Mouse (Mus musculus): ENCODE data around the gene Zp1. TPM values are rescaled to one million over a fixed set of nuclear protein-coding genes. Genes with fewer than 3 reads are reported as not detected.
A peak's percentile ranks its signal among the peaks of the same experiment; 100 is the strongest.

The Zp1 gene
- total and polyA plus RNA-seq, 2 experiments from 2014 or later = 0.19 TPM; not detected in 1

DNA sequence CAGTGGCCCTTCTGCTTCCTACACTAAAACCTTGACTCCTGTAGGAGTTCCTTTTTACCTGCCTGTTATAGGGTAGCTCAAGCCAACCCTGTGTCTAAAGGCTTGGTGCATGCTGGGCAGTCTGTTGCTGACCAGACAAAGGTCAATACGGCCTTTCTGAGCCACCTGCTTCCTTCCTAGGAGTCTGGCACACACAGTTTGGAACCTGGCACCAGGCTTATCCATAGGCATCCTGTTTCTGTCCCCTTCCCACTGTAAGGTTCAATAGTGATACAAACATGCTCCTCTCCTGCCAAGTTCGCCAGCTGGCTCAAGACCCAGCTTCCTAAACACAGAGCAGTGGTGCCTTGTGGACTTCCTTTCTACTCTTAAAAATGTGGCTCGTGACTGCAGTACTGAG, 26.1 kb upstream of the Zp1 start:
- WGBS = 65% methylated on average over 3 of the region's 3 CpGs
- ATAC-seq (ENCODE audit: insufficient read depth, low read depth) (no peak), DNase-seq (ENCODE audit: low spot score) (no peak)
- H3K9me3 ChIP-seq (replicated peaks; ENCODE audit: control insufficient read depth, low read length) = no peaks in the 10 kb centered on the region
- H3K36me3 ChIP-seq (replicated peaks; ENCODE audit: control insufficient read depth, insufficient read depth, low read length) = peaks cover 39% of the 10 kb centered on the region
- H3K4me2 ChIP-seq (ENCODE audit: low read depth, low read length) = no peak overlapping the region
- no peak overlapping the region for H3K27ac ChIP-seq (ENCODE audit: low read depth)
- H3K27me3 ChIP-seq (ENCODE audit: control insufficient read depth, insufficient read depth, low read length) = no peaks in the 10 kb centered on the region
- H3K4me3 ChIP-seq (ENCODE audit: low read depth, low read length) = no peak overlapping the region
- H3K9ac ChIP-seq (replicated peaks; ENCODE audit: low read depth, low read length) = no peak overlapping the region
- TF ChIP-seq EP300 (IDR thresholded peaks at IDR 0.05; ENCODE audit: low read depth) = no peak
- TF ChIP-seq CTCF (IDR thresholded peaks at IDR 0.05; ENCODE audit: low read depth) = no peak
- peaks cover 18% of the 10 kb centered on the region for H3K4me1 ChIP-seq (ENCODE audit: control insufficient read depth, insufficient read depth)

DNA sequence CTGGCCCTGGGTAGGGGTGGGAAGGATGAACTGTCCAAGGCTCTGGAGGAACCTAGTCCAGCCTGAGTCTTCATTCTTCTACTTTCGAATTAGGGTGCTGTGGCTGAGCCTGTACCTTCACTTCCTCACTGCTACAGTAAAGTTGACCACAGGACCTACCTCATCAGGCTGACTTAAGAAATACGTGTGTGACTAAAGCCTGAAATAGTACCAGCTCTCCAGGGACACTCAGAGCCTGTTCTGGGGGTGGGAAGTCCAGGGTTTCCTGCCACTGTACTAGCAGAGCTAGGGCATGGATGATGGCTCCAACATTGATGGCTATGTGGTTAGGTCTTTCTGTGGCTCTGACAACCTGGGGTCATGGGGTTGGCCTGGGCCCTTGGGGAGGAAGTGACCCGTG, 23.5 kb upstream of the Zp1 start:
- H3K27ac ChIP-seq (ENCODE audit: low read depth) = no peak overlapping the region
- WGBS = 81% methylated on average over 3 of the region's 3 CpGs
- H3K9ac ChIP-seq (replicated peaks; ENCODE audit: low read depth, low read length) = no peak overlapping the region
- H3K27me3 ChIP-seq (ENCODE audit: control insufficient read depth, insufficient read depth, low read length) = no peaks in the 10 kb centered on the region
- no peak overlapping the region for H3K4me2 ChIP-seq (ENCODE audit: low read depth, low read length)
- peaks cover 39% of the 10 kb centered on the region for H3K36me3 ChIP-seq (replicated peaks; ENCODE audit: control insufficient read depth, insufficient read depth, low read length)
- TF ChIP-seq EP300 (IDR thresholded peaks at IDR 0.05; ENCODE audit: low read depth) (no peak), CTCF (IDR thresholded peaks at IDR 0.05; ENCODE audit: low read depth) (no peak)
- H3K9me3 ChIP-seq (replicated peaks; ENCODE audit: control insufficient read depth, low read length) = no peaks in the 10 kb centered on the region
- ATAC-seq (ENCODE audit: insufficient read depth, low read depth) (no peak), DNase-seq (ENCODE audit: low spot score) (no peak)
- no peak overlapping the region for H3K4me3 ChIP-seq (ENCODE audit: low read depth, low read length)
- peaks cover 28% of the 10 kb centered on the region for H3K4me1 ChIP-seq (ENCODE audit: control insufficient read depth, insufficient read depth)

DNA sequence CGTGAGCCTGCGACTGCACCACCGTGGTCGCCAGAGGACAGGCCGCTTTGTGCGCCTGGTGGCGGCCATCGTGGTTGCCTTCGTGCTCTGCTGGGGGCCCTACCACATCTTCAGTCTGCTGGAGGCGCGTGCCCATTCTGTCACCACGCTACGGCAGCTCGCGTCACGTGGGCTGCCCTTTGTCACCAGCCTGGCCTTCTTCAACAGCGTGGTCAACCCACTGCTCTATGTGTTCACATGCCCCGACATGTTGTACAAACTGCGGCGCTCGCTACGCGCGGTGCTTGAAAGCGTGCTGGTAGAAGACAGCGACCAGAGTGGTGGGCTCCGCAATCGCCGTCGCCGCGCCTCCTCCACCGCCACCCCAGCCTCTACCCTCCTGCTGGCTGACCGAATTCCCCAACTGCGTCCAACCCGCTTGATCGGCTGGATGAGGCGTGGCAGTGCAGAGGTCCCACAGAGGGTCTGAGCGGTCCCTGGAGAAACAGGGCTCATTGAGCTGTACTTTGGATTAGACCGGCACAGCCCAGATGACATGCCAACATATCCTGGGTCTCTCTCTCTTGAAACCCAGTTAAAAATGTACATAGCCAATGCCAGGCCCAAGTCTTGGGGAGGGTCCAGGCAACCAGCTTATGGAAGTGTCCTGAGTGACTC, 20.5 kb upstream of the Zp1 start:
- H3K4me1 ChIP-seq (ENCODE audit: control insufficient read depth, insufficient read depth) = peaks cover 11% of the 10 kb centered on the region
- no peak for DNase-seq (ENCODE audit: low spot score)
- H3K36me3 ChIP-seq (replicated peaks; ENCODE audit: control insufficient read depth, insufficient read depth, low read length) = peaks cover 37% of the 10 kb centered on the region
- H3K27ac ChIP-seq (ENCODE audit: low read depth) = no peak overlapping the region
- peak overlapping the region; percentile 57 for H3K4me2 ChIP-seq (ENCODE audit: low read depth, low read length)
- 10% methylated on average over 40 of the region's 40 CpGs for WGBS
- H3K4me3 ChIP-seq (ENCODE audit: low read depth, low read length) = peak overlapping the region; percentile 31
- TF ChIP-seq CTCF (IDR thresholded peaks at IDR 0.05; ENCODE audit: low read depth) (no peak), EP300 (IDR thresholded peaks at IDR 0.05; ENCODE audit: low read depth) (no peak)
- peak overlapping the region; percentile 45 for H3K9ac ChIP-seq (replicated peaks; ENCODE audit: low read depth, low read length)
- no peaks in the 10 kb centered on the region for H3K27me3 ChIP-seq (ENCODE audit: control insufficient read depth, insufficient read depth, low read length)
- peak; percentile 33 for ATAC-seq (ENCODE audit: insufficient read depth, low read depth)
- no peaks in the 10 kb centered on the region for H3K9me3 ChIP-seq (replicated peaks; ENCODE audit: control insufficient read depth, low read length)

DNA sequence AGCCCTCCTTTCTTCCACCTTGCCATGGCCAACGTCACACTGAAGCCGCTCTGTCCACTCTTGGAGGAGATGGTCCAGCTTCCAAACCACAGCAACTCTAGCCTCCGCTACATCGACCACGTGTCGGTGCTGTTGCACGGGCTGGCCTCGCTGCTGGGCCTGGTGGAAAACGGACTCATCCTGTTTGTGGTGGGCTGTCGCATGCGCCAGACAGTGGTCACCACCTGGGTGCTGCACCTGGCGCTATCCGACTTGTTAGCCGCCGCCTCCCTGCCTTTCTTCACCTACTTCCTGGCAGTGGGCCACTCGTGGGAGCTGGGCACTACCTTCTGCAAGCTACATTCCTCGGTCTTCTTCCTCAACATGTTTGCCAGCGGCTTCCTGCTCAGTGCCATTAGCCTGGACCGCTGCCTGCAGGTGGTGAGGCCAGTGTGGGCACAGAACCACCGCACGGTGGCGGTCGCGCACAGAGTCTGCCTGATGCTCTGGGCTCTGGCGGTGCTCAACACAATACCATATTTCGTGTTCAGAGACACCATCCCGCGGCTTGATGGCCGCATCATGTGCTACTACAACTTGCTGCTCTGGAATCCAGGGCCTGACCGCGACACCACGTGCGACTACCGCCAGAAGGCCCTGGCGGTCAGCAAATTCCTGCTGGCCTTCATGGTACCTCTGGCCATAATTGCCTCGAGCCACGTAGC, 19.8 kb upstream of the Zp1 start:
- H3K4me2 ChIP-seq (ENCODE audit: low read depth, low read length) = peak overlapping the region; percentile 57
- TF ChIP-seq EP300 (IDR thresholded peaks at IDR 0.05; ENCODE audit: low read depth) = no peak
- peak; percentile 77 for TF ChIP-seq CTCF (IDR thresholded peaks at IDR 0.05; ENCODE audit: low read depth)
- peak; percentile 51 for DNase-seq (ENCODE audit: low spot score)
- H3K4me1 ChIP-seq (ENCODE audit: control insufficient read depth, insufficient read depth) = peaks cover 11% of the 10 kb centered on the region
- H3K36me3 ChIP-seq (replicated peaks; ENCODE audit: control insufficient read depth, insufficient read depth, low read length) = peaks cover 33% of the 10 kb centered on the region
- peak overlapping the region; percentile 45 for H3K9ac ChIP-seq (replicated peaks; ENCODE audit: low read depth, low read length)
- H3K27me3 ChIP-seq (ENCODE audit: control insufficient read depth, insufficient read depth, low read length) = no peaks in the 10 kb centered on the region
- peak; percentile 76 for ATAC-seq (ENCODE audit: insufficient read depth, low read depth)
- peak overlapping the region; percentile 31 for H3K4me3 ChIP-seq (ENCODE audit: low read depth, low read length)
- H3K27ac ChIP-seq (ENCODE audit: low read depth) = no peak overlapping the region
- 21% methylated on average over 37 of the region's 37 CpGs for WGBS
- H3K9me3 ChIP-seq (replicated peaks; ENCODE audit: control insufficient read depth, low read length) = no peaks in the 10 kb centered on the region

DNA sequence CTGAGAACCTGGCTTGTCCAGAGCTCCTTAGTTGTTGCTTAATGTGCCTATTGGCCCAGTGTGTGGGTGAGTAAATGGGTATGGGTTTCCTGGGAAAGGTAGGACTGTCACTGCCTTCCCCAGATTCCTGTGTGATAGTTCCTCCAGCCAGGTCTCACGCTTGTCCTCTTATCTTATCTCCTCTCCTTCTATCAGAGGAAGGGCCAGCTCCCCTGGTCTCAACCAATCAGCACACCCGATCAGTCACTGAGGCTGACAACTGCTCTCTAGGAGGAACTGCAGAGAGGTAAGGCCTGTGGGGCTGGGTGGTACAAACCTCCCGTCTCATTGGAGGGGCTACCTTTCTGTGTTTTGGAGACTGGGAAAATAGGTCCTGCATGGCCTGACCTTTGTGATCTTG, 18.3 kb upstream of the Zp1 start:
- no peak overlapping the region for H3K9ac ChIP-seq (replicated peaks; ENCODE audit: low read depth, low read length)
- H3K27me3 ChIP-seq (ENCODE audit: control insufficient read depth, insufficient read depth, low read length) = no peaks in the 10 kb centered on the region
- no peaks in the 10 kb centered on the region for H3K9me3 ChIP-seq (replicated peaks; ENCODE audit: control insufficient read depth, low read length)
- H3K27ac ChIP-seq (ENCODE audit: low read depth) = no peak overlapping the region
- peaks cover 19% of the 10 kb centered on the region for H3K36me3 ChIP-seq (replicated peaks; ENCODE audit: control insufficient read depth, insufficient read depth, low read length)
- H3K4me1 ChIP-seq (ENCODE audit: control insufficient read depth, insufficient read depth) = peaks cover 11% of the 10 kb centered on the region
- no peak overlapping the region for H3K4me3 ChIP-seq (ENCODE audit: low read depth, low read length)
- H3K4me2 ChIP-seq (ENCODE audit: low read depth, low read length) = no peak overlapping the region
- no peak for ATAC-seq (ENCODE audit: insufficient read depth, low read depth)
- no peak for DNase-seq (ENCODE audit: low spot score)
- TF ChIP-seq EP300 (IDR thresholded peaks at IDR 0.05; ENCODE audit: low read depth) = no peak
- TF ChIP-seq CTCF (IDR thresholded peaks at IDR 0.05; ENCODE audit: low read depth) = no peak
- 35% methylated on average over 3 of the region's 3 CpGs for WGBS

Measured in heart, postnatal 0 days (tissue).